ENCODE assay signal across 8 mouse cellular contexts in the genomic region with DNA sequence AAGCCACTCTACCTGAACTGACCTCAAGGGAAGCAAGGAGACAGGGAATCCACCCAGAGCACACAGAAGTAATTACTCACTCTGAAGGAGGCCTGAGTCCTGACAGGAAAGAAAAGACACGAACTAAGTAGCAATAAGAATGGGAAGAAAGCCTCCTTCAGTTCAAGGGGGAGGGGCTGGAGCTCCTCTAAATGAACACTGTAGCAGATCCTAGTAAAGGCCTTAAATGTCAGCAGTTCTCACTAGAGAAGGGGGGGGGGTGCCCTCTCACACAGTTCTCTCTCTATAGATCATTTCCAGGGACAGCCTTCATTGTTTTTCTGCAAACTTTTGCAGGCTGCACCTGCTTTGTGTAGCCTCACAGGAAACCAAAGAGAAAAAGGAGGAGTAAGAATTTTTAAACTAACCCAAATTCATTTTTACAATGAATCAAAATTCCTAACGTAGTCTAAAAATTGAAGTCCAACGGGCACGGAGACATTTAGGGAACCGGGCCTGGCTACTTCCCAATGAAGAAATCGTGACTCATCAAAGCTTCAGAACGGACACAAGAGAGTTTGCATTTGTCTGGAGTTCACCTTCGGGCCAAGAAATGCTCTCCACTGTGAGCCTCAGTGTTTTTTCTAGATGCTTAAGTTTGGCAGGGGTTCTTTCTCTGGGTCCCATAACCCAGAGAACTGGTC. TPM values are rescaled to one million over a fixed set of nuclear protein-coding genes. Genes with fewer than 3 reads are reported as not detected.
A peak's percentile ranks its signal among the peaks of the same experiment; 100 is the strongest.
DNase-seq lines count a peak whose midpoint lies in the region; ATAC-seq and TF ChIP-seq lines count a peak whose summit lies in the region.

No protein-coding gene starts in this region.

- no peak overlapping the region for H3K27ac ChIP-seq in forebrain, embryonic 11.5 days (ENCODE audit: low read depth, low read length)
- no peak overlapping the region for H3K27ac ChIP-seq in intestine, postnatal 0 days (ENCODE audit: low read depth, low read length)

- ATAC-seq in forebrain, embryonic 11.5 days (replicated peaks; ENCODE audit: low FRiP score) = no peak
- ATAC-seq in intestine, postnatal 0 days = no peak
- peak; percentile 33; the same call in 1 of the 2 replicates for ATAC-seq in megakaryocyte progenitor cell, adult 5-6 weeks (replicated peaks; ENCODE audit: poor library complexity)
- no peak for ATAC-seq in frontal cortex, adult (ENCODE audit: low TSS enrichment)
- ATAC-seq in megakaryocyte-erythroid progenitor cell, adult 5-6 weeks (replicated peaks; ENCODE audit: low FRiP score, low TSS enrichment, poor library complexity, severe bottlenecking) = no peak

- peaks cover 28% of the 10 kb centered on the region for H3K27me3 ChIP-seq in forebrain, embryonic 11.5 days (ENCODE audit: control insufficient read depth, insufficient read depth, low read length)
- peaks cover 21% of the 10 kb centered on the region; the same call in 1 of the 2 replicates for H3K27me3 ChIP-seq in intestine, postnatal 0 days (replicated peaks; ENCODE audit: control insufficient read depth, insufficient read depth, low read length)

- peak overlapping the region; percentile 89; the same call in 1 of the 2 replicates for H3K4me2 ChIP-seq in forebrain, embryonic 11.5 days (ENCODE audit: low read depth, low read length, severe bottlenecking)
- peak overlapping the region; percentile 96 for H3K4me2 ChIP-seq in intestine, postnatal 0 days (replicated peaks; ENCODE audit: low read depth)

- no peaks in the 10 kb centered on the region for H3K36me3 ChIP-seq in forebrain, embryonic 11.5 days (ENCODE audit: control insufficient read depth, insufficient read depth, low read length)
- H3K36me3 ChIP-seq in intestine, postnatal 0 days (ENCODE audit: control insufficient read depth, insufficient read depth) = no peaks in the 10 kb centered on the region

- H3K9me3 ChIP-seq in forebrain, embryonic 11.5 days (ENCODE audit: control insufficient read depth, low read length) = no peaks in the 10 kb centered on the region
- H3K9me3 ChIP-seq in intestine, postnatal 0 days (ENCODE audit: control insufficient read depth) = no peaks in the 10 kb centered on the region

- 25% methylated on average over 8 of the region's 8 CpGs for WGBS in forebrain, embryonic 11.5 days
- WGBS in intestine, postnatal 0 days = 45% methylated on average over 8 of the region's 8 CpGs

- peak; percentile 39 for DNase-seq in urinary bladder, postnatal 14 days (ENCODE audit: low spot score)
- no peak for DNase-seq in urinary bladder, adult 2 months (ENCODE audit: low spot score)
- DNase-seq in forebrain, embryonic 11.5 days (ENCODE audit: low spot score) = no peak
- DNase-seq in spleen, postnatal 36 days (ENCODE audit: low spot score in 2 of 2) = no peak

- no peak overlapping the region for H3K9ac ChIP-seq in forebrain, embryonic 11.5 days (ENCODE audit: low read length)
- H3K9ac ChIP-seq in intestine, postnatal 0 days (ENCODE audit: low read depth, low read length) = no peak overlapping the region

- no peak for TF ChIP-seq CTCF in intestine, postnatal 0 days (IDR thresholded peaks at IDR 0.05; ENCODE audit: low read depth)

- peaks cover 12% of the 10 kb centered on the region for H3K4me1 ChIP-seq in forebrain, embryonic 11.5 days (replicated peaks; ENCODE audit: control insufficient read depth, insufficient read depth, low read length)
- 0 out of 2 replicates have a peak, but pooled peaks cover 3% of the 10 kb centered on the region for H3K4me1 ChIP-seq in intestine, postnatal 0 days (replicated peaks; ENCODE audit: control insufficient read depth, insufficient read depth, low read length)

- no peak overlapping the region for H3K4me3 ChIP-seq in forebrain, embryonic 11.5 days (ENCODE audit: low read depth, low read length)
- H3K4me3 ChIP-seq in intestine, postnatal 0 days (ENCODE audit: low read depth, low read length) = peak overlapping the region; percentile 63

RNA-seq across cellular contexts. Expression of a gene that starts 2.7 kb away (rescaled TPM):
- 2.2 and 3.7 TPM in 2 replicates for polyA plus RNA-seq in urinary bladder, adult 2 months (2012; rRNA removed)
- 3.4 and 3.5 TPM in 2 replicates for polyA plus RNA-seq in forebrain, embryonic 11.5 days (2014; fragmentation: Nextera tagmentation; extraction: Ambion mirVana)
- polyA plus RNA-seq in intestine, postnatal 0 days (2015; fragmentation: Nextera tagmentation; extraction: Ambion mirVana) = 0.59 and 0.86 TPM in 2 replicates
- 5.8 and 8.5 TPM in 2 replicates for total RNA-seq in megakaryocyte progenitor cell, adult 5-6 weeks (2015)
- total RNA-seq in megakaryocyte progenitor cell, adult 5-6 weeks (2017) = 2.5 and 3.5 TPM in 2 replicates
- 0.37 TPM in 1 of 2 replicates, not detected in the other for total RNA-seq in megakaryocyte-erythroid progenitor cell, adult 5-6 weeks (2014; fragmentation: Nextera tagmentation)
- total RNA-seq in megakaryocyte-erythroid progenitor cell, adult 5-6 weeks (2017) = 0.80 TPM in 1 of 2 replicates, not detected in the other
